Mouse (Mus musculus) cerebellum, postnatal 36 days (tissue): ENCODE measurements around the gene Rbm47.
"Not testable (repeated sequence)": the region's sequence is repeated elsewhere in the genome, so short reads cannot be mapped to it uniquely, and the experiment has no call there.

Source experiments
- DNase-seq, 2 experiments: peaks; one replicate each; pipeline ENCODE4 v3.0.0; 2021 to 2022; ENCODE audit warnings: mixed read lengths in 2 of 2

The Rbm47 gene

DNA sequence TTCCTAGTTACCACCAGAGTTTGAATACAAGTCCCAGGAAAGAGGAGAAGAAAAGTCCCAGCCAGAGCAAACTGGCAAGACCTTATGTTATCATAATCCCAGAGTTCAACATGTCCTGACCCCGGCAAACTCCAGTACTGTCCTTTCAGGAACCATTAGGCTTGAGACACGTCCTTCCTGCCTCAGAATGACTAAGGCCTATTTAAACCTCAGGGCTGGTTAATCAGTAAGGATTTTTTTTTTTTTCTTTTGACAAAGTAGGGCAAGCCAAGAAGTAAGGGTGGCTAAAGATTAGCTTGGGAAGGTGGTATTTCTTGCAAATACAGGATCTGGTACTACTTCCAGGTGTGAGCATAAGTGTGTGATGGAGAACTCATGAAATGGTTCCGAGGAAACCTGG lies 158.9 kb downstream of the Rbm47 start:
- DNase-seq = no peak

DNA sequence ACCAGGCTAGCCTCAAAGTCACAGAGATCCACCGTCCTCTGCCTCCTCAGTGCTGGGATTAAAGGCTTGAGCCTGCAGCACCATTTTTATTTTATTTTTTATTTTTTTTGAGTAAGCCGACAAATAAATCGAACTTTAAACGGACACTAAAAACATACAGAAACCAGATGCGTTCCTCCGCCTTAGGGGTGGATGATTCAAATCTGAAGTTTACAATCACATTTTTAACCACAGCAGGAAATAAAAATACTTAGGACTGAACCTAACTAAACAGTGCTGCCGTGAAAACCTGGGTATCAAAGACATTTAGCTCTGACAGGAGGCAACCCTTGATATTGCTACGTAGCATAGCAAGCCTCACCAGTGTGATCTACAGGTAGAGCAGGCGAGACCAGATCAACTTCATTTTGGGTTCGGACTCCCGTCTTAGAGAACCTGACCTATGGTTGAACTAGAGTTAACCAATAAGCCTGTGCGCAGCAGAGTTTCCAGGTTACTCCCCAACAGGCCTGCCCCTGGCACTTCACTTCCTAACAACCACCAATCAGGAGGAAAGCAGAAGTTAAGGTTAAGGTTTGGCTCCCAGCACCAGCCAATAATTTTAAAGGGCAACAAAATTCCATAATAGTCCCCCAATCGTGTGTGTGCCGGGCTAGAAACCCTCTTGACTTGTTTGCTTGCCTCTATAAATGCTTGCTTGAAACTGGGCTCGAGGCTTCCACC lies 164.5 kb downstream of the Rbm47 start:
- no peak for DNase-seq

DNA sequence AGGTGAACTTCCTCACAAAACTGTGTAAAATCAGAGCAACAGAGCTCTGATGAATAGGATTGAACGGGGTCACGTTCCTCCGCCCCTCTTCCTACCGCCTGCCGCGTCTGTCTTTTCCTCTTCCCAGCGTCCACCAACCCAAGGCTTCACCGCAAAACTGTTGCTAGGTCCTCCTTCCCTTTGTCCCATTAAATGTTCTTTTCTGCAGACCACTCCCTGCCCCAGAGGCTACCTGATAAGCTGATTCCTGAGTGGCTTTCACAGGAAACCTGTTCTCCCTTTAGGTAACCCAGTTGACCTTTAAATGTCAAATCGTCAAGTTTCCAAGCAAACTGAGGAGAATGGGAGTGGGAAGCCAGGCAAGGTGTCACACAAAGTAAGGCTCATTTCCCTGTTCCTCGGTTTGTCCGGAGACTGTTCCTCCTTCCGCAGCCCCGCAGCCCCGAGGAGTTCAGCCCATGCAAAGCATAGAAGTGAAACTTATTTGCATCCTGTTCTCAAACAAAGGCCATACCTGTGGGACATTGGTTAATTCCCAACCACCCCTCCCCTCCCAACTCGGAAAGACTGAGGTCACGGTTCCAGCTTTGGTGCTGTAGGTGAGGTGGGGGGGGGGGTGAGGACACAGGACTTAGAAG lies 167.8 kb downstream of the Rbm47 start:
- no peak for DNase-seq

DNA sequence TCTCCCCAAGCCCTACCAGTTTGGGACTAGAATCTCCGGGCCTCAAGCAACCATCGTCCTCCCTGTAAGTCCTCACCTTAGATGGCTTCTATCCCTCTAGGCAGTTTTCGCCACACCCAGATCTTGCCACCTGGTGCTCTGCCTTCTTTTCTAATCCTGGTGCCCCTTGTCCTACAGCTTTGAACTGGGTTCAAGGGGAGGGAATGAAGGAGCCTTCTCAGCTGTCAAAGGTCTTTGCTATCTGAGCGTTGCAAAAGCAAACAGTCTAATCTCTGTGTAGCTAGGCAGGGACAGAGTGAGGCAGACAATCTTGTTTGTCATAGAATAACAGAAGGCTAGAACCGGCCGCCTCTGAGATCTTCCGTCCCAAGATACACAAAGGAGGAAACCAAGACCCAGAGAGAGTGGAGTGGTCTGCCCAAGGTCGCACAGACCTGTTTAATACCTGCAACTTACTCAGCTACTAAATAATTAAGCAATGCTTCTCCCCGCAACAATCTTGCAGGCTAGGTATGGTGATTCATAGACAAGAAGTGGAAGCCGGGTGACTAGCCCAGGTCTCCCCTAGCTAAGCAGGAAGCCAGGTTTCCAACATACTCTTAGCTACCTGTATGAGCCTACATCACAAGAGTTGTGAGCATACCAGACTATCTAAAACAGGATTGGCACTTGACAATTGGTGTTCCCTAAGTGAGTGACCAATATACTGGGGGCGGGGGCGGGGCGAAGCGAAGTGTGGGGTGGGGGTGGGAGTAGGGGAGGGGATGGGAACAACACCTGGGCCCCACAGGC lies 168.6 kb downstream of the Rbm47 start, which contains the start of gene 9130230L23Rik:
9130230L23Rik (minus strand) TSS at position 152 of the 792 bp plus-strand sequence.
- no peak for DNase-seq

DNA sequence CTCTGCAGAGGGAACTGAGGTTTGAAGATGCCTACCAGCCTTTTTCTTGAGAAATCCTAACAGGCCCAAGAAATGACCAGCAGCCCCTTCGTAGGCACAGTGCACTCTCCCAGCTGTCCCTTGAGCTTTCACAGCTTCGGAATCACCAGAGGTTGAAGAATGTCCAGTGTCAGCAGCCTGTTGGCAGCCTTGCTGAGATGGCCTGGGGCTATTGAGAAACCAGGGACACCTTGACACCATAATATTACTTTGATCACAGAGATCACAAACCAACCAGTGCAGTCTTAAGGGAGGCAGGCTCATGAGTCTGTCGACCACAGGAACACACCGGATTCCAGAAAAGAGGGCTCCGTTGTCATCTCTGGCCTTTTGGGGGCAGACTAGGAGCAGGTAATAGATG lies 171.7 kb downstream of the Rbm47 start:
- DNase-seq = no peak

DNA sequence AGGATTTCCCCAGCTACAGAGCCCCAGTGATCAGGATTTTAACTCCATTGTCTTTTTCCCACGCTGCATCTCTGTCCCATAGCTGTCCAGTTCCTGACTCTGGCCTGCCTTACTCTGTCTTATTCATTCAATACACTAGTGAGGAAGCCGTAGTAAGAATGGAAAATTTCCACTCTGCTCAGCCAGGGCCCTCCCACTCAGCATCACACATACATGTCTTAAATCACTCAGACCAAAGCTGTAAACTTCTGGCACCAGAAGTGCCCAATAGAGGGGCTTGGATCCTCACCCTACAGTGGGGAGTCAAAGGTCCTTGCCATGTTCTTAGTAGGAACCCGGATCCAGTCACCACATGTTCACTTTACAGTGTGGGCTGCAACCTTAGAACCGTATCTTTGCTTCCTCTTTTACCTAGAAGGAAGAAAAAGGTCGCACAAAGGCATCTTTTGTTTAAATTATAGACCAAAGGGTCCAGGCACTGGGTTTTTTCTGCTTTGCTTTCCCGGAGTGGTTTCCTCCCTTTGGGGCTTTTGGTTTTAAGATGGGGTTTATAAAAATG lies 172.3 kb downstream of the Rbm47 start:
- no peak for DNase-seq

DNA sequence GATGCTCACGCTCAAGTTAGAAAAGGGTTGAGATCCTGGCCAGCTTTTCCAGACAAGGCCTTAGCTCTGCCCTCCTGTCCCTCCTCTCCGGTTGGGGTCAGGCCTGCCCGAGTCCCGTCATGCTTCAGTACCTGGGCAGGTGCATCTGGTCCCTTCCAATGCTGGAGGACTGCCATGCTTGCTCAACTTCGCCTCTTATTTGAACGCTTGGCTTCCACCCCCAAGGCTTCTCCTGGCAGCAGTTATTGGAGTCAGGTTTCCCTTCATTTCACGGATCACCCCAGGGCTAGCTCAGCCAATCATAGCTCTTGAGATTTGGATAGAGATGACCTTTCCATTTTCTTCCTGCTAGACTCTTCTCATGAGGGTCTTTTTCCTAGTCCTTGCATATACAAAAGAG lies 172.8 kb downstream of the Rbm47 start:
- no peak for DNase-seq

DNA sequence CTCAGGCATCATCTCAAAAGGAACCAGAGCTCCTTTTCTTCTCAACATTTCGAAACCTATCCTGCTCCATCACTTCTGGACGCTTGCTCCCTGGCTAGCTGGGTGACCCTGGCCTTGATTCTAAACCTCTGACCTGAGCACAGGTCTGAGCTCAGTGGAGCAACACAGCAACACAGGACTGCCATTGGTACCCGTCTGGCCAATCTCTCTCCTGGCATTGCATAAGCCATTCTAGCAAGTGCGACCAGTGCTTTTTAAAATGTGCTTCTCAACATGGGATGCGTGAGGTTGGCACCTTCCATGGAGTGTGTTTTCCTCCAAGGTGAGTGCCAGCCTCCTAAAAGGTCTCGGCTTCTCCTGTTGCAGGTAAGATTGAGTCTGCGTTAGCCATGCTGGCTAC lies 173.8 kb downstream of the Rbm47 start:
- no peak for DNase-seq

DNA sequence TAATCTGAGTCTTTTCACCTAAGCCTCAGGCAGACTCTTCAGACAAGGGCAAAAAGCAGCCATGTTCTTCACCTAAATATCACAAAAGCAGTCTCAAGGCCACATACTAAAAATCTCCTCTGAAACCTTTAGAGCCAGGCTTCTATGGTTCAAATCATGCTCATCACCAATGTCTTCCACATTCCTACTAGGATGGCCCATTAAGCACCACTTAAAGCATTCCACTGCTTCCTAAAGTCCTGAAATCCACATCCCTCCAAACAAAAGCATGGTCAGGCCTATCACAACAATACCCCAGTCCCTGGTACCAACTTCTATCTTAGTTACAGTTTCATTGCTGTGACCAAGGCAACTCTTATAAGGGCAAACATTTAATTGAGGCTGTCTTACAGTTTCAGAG lies 175.1 kb downstream of the Rbm47 start:
- DNase-seq = no peak

DNA sequence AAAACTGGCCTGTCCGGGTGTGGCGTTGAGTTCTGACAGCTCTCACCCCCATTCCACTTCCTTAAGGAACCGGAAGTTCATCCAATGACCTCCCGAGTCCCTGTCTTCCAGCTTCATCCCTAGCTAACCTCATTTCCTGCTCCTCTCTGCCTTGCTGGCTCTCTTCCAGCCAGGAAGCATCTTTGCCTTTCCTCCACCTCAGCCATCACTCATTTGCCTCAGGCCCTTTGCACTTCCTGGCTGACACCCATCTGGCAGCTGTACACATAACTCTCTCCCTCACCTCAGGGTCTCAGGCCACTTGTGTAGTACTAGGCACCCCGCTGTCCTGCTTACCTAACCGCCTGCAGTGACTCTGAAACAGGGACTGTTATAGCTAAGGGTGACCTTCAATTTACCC lies 178.3 kb downstream of the Rbm47 start:
- DNase-seq = no peak

DNA sequence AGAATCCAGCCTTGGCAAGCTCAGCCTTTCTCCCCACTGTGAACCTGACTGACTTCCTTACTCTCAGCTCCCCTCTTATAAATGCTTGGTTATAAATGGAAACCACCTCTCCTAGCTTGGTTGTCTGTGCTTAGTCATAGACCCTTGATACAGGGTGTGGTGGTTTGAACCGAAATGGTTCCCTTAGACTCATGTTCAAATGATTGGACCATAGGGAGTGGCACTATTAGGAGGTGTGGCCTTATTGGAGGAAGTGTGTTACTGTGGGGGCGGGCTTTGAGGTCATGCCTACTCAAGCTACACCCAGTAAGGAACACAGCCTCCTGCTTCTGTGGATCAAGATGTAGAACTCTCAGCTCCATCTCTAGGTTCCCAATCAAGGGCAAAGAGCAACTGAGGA lies 181.7 kb downstream of the Rbm47 start:
- DNase-seq = no peak

DNA sequence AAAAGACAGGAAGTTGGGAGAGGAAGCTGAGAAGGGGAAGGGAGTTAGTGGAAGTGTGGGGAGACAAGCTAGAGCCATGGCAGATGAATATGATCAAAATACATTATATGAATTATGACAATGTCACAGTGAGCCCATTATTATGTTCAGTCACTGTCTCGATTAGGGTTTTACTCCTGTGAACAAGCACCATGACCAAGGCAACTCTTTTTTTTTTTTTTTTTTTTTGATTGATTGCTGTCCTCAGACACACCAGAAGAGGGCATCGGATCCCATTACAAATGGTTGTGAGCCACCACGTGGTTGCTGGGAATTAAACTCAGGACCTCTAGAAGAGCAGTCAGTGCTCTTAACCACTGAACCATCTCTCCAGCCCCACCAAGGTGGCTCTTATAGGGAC lies 185.9 kb downstream of the Rbm47 start:
- DNase-seq = not testable (repeated sequence)

DNA sequence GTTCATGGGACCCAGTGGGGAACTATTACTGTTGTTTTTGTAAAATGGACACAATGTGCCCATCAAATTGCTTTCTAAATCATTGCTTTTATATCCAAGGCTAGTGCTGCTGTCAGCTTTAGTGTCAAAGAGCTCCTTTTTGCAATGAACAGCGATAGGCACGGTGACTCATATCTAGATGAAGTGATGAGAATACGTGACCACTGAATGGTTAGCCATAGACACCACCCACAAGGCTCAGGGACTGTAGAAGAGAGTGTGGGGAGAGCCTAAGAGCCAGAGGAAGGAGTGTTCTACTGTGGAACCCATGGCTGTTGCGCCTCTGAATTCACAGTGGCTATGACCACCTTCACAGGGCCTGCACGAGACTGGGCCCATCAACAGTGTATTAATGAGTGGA lies 186.5 kb downstream of the Rbm47 start:
- DNase-seq = no peak

DNA sequence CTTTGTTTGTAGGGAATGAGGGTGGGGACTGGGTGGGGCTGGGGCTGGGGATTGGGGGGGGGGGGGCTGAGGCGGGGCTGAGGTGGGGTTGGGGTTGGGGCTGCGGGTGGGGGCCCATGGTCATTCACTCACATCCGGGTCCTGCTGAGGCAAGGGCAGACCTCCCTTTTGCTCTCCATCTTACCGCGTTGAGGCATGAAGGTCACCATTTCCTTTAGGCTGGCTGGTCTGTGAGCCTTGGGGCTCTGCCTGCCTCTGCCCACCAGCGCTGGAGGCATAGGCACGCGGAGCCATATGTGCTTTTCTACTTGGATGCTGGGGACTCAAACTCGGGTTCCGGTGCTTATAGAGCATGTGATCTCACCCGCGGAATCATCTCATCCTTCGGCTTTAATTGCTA lies 197.2 kb downstream of the Rbm47 start:
- DNase-seq = no peak

DNA sequence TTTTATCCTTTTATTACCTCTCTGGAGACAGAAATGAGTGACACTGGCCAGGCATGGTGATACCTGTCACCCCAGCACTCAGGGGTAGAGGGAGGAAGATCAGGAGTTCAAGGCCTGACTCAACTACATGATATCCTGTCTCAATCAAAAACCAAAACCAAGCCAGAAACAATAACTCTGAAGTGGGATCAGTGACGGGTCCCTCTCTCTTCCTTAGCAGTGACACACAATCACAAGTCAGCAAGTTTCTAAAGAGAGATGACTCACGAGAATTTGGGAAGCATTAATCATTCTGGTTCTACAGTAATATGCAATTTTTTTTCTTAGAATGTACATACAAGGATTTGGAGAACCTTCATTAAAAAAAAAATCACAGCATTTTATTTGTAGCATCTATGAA lies 199.7 kb downstream of the Rbm47 start:
- DNase-seq = no peak

DNA sequence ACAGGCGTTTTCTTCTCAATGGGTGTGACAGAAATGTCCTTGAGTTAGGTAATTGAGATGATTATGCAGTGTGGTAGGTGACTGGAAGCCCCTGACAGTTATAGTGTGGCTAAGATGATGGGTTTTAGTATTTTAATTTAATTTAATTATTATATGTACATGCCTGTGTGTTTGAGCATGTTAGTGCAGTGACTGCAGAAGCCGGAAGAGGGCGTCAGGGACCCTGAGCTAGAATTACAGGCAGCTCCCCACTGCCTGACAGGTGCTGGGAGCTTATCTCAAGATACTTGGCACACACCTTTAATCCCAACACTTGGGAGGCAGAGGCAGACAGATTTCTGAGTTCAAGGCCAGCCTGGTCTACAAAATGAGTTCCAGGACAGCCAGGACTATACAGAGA lies 204.9 kb downstream of the Rbm47 start:
- DNase-seq = no peak

DNA sequence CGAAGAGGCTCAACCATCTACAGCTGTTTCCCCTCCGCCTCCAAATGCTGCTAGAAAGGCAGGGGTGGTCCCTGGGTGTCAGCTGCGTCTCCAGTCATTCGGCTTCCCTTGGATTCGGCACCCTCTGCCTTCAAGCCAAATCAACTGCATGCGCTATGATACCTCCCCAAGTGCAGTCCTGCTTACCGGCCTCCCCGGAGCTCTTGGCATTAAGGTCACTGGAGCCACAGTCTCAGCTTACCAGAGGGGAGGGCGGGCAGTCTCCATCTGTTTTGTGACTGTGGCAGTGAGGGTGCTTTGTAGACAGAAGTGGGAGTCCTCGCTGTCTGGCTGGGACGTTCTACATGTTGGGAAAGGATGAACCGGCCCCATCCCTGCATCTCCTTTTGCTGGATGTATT lies 205.8 kb downstream of the Rbm47 start:
- no peak for DNase-seq
